Mouse (Mus musculus) left cerebral cortex, adult 18-20 months (tissue): Measurements from ENCODE around the gene Far1. TPM values are rescaled to one million over a fixed set of nuclear protein-coding genes. Genes with fewer than 3 reads are reported as not detected.
A peak's percentile ranks its signal among the peaks of the same experiment; 100 is the strongest.

ENCODE experiments used
- DNase-seq, 2 experiments: peaks; one replicate each; pipeline ENCODE4 v3.0.0; 2021 to 2022; ENCODE audit warnings: low spot score in 2 of 2, mixed read lengths in 1 of 2
- total RNA-seq, 2 experiments: library from RNA; stranded (reverse); gene quantifications; 2 replicates each; pipeline ENCODE4 v1.2.3; 2021

Gene Far1
- total RNA-seq, 2 experiments from 2014 or later = 105 to 111 TPM

GRCm38 (mm10) chr7:113566892-113567291, 53.3 kb downstream of the Far1 start:
- DNase-seq = no peak

- no peak for DNase-seq
Measured at GRCm38 (mm10) chr7:113571121-113571520, 57.5 kb downstream of the Far1 start.

- no peak for DNase-seq
Measured at GRCm38 (mm10) chr7:113572741-113573140, 59.1 kb downstream of the Far1 start.

GRCm38 (mm10) chr7:113582111-113582510, 68.5 kb downstream of the Far1 start:
- no peak for DNase-seq

- DNase-seq = no peak
Measured at GRCm38 (mm10) chr7:113589211-113589610, 75.6 kb downstream of the Far1 start.

- no peak for DNase-seq
Measured at GRCm38 (mm10) chr7:113590330-113590729, 76.7 kb downstream of the Far1 start.

- DNase-seq = no peak
Measured at GRCm38 (mm10) chr7:113591084-113591483, 77.5 kb downstream of the Far1 start.

GRCm38 (mm10) chr7:113591557-113592354, 78.1 kb downstream of the Far1 start:
- no peak for DNase-seq

- DNase-seq = no peak
Measured at GRCm38 (mm10) chr7:113592696-113593095, 79.1 kb downstream of the Far1 start.

- DNase-seq = peak; percentile 57 to 63
Measured at GRCm38 (mm10) chr7:113594363-113594762, 80.7 kb downstream of the Far1 start.

- no peak for DNase-seq
Measured at GRCm38 (mm10) chr7:113597231-113597630, 83.6 kb downstream of the Far1 start.

GRCm38 (mm10) chr7:113601803-113602202, 88.2 kb downstream of the Far1 start:
- DNase-seq = no peak

GRCm38 (mm10) chr7:113607928-113608327, 94.3 kb downstream of the Far1 start:
- DNase-seq = peak; percentile 52 to 72

GRCm38 (mm10) chr7:113609027-113609705, 95.5 kb downstream of the Far1 start:
- DNase-seq = peak; percentile 59 to 63

- no peak for DNase-seq
Measured at GRCm38 (mm10) chr7:113612628-113613027, 99.0 kb downstream of the Far1 start.

- DNase-seq = no peak
Measured at GRCm38 (mm10) chr7:113614198-113614927, 100.7 kb downstream of the Far1 start.

GRCm38 (mm10) chr7:113619166-113619565, 105.5 kb downstream of the Far1 start:
- no peak for DNase-seq

GRCm38 (mm10) chr7:113619768-113620167, 106.1 kb downstream of the Far1 start:
- peak; percentile 34 to 43 for DNase-seq
